Mouse (Mus musculus): ENCODE data around the gene Olfr315.
"Not testable (repeated sequence)": the region's sequence is repeated elsewhere in the genome, so short reads cannot be mapped to it uniquely, and the experiment has no call there.

Olfr315 gene

GRCm38 (mm10) chr11:58772888-58773287 is at the start of gene Olfr315:
TSS of gene Olfr315 (plus strand) at chr11:58773188.
- no peak for DNase-seq

DNA sequence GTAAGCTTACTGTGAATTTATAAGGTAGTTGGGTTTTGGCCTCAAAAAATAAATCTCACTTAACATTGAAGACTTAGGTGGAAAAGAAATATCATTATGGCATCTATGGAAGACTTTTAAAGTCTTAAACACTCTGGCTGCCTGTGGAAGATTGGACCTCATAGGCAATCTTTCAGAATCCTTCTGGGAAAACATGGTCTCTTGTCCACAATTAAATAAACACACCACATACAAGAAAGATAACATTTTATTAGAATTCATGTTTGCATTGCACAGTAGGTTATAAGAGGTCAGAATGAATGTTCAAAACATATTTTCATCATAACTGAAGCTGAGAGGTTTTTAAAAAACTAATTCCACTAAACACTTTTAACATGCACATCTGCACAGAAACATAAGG is 49.1 kb upstream of the Olfr315 start, which contains the start of gene Olfr318:
Gene Olfr318, minus strand, starts transcription at position 101 of the 400 bp plus-strand sequence.
- DNase-seq: no peak

- not testable (repeated sequence) for DNase-seq
Measured at GRCm38 (mm10) chr11:58727896-58728650, 44.9 kb upstream of the Olfr315 start.

- no peak for DNase-seq
Measured at GRCm38 (mm10) chr11:58733372-58733771, 39.6 kb upstream of the Olfr315 start.

DNA sequence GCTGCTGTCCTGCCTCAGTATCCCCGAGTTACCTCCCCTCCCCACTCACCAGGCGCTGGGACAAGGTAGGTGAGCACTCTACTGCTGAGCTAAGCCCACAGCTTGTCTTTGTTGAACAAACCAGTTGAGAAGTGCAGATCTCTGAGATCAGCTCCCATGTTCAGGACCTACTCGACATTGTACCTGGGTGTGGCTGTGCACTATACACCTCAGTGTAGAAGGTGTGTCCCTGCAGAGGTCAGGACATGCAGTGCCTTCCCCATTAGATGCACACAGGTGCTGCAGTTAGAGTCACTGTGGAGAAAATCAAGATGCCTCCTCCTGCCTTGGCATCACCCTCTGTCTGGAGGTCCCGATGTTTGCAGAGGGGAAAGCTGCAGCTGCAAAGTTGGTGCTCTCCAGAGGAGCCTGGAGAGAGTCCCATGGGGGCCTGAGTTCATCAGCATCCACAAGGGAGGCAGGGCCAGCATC is 34.2 kb upstream of the Olfr315 start, which contains the start of gene Olfr317:
Gene Olfr317, minus strand, starts transcription at position 421 of the 471 bp plus-strand sequence.
- DNase-seq: no peak

GRCm38 (mm10) chr11:58751096-58751495 is 21.9 kb upstream of the Olfr315 start:
- DNase-seq: not testable (repeated sequence)

GRCm38 (mm10) chr11:58752434-58752833 is 20.6 kb upstream of the Olfr315 start, which contains the start of gene Olfr316:
TSS of gene Olfr316 (plus strand) at chr11:58752734.
- DNase-seq: no peak

DNA sequence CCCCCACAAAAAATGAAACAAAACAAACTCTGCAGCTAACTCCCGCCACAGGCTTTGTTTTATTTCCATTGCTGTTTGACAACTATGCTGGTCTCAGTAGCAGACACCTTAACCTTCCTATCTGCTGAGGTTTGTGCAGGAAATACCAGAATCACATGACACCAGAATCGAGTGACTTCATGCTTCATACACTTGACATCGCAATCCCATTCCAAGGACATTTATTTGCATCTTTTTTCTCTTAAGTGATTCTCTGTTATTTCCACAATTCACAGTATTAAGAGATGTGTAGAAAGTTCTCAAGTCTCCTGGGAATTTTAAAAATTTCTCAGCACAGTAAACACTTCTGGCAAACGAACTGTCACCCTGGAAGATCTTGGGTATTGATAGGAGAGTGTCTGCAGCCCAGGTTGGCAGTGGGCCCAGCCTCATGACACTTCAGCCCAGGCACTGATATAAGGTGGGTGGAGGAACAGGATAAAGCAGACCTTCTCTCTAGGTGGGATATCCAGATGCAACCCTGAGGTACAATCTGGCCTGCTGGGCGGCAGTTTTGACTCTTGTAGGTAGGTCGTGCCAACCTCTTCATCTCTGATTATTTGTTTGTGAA is 9.6 kb downstream of the Olfr315 start, which contains the start of gene Olfr314:
Gene Olfr314, plus strand, starts transcription at position 473 of the 610 bp plus-strand sequence.
- no peak for DNase-seq

- no peak for DNase-seq
Measured at GRCm38 (mm10) chr11:58784182-58784581, 11.2 kb downstream of the Olfr315 start.

- DNase-seq: peak; percentile 51
Measured at GRCm38 (mm10) chr11:58787651-58788050, 14.7 kb downstream of the Olfr315 start.

- DNase-seq: peak; percentile 54
Measured at GRCm38 (mm10) chr11:58788346-58788745, 15.4 kb downstream of the Olfr315 start.

DNA sequence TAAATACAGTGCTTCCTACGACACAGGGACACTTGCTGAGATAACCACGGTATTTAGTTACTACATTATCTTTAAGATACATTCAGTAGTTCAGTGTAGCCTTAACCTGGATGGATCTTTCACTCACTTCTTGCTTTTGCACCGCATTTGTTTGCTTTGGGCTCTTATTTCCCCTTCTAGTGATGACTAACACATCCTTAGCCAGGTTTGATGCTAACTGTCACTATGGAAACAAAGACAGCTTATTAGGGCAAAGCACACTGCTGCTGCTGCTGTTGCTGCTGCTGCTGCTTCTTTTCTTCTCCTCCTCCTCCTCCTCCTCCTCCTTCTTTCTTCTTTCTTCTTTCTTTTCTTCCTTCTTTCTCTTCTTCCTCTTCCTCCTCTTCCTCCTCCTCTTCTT is 16.5 kb downstream of the Olfr315 start:
- DNase-seq: no peak

GRCm38 (mm10) chr11:58790053-58790452 is 17.1 kb downstream of the Olfr315 start:
- DNase-seq: no peak

DNA sequence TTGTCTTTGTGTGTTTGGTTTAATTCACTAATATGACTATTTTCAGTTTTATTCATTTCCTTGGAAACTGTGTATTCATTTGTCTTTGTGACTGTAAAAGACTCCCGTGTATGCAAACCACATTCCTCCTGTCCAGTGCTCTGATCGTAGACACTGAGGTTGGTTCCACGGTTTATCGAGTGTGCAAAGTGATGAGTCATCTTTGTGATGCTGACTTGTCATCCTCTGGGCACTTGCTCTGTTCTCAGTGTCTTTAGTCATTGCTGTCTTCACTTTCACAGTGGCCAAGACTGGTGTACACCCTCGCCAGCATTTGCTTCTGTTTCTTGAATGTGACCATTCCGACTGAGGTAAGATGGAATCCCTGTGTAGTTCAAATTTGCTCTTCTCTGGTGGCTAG is 17.7 kb downstream of the Olfr315 start:
- no peak for DNase-seq

DNA sequence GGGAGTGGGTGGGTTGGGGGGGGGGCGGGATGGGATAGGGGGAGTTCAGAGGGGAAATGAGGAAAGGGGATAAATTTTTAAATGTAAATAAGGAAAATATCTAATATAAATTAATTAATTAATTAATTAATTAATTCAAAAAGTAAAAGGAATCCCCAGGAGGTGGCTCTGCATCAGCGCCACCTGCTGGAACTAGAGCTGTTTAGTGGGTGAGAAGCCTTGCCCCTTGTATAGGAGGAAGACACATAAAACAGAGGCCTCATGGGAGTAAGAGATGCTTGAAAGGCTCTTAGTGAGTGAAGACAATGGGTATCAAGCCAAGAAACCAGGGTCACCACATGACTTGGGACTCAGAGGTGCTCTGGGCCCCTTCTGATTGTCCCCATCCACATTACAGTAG is 22.9 kb downstream of the Olfr315 start:
- DNase-seq: peak; percentile 70

GRCm38 (mm10) chr11:58796850-58797249 is 23.9 kb downstream of the Olfr315 start:
- no peak for DNase-seq

- DNase-seq: no peak
Measured at GRCm38 (mm10) chr11:58799747-58800146, 26.8 kb downstream of the Olfr315 start.

DNA sequence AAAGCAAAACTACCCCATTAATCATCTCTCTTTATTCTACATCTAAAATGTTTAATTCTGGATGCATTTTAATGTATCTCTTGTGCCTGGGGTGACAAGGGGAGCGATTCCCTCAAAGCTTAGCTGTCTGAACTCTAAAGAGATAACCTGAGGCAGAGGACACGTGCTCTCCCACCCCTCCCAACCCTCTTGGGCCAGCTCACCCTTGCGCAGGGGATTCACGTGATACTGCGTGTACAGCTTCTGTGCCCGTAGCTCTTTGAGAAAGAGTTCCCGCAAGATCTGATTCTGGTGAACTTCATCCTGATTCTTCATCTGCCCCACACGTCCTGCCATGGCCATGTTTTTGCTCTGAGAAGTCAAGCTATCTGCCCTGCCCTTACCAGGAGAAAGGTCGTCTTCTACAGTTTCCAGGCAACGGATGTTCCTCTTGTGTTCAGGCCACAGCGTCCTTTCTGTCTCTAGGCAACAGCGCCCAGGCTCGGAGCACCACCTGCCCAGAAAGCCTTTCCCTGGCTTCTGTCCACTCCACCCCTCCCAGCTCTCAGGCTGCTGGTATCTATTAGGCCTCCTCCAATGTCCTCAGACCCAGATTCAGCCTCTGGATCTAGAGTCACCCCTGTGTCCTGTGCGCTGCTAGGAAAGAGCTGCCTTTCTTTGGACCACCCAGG is 28.7 kb downstream of the Olfr315 start, which contains the start of gene Fam183b:
Gene Fam183b, minus strand, starts transcription at position 403 of the 671 bp plus-strand sequence.
- DNase-seq: no peak

DNA sequence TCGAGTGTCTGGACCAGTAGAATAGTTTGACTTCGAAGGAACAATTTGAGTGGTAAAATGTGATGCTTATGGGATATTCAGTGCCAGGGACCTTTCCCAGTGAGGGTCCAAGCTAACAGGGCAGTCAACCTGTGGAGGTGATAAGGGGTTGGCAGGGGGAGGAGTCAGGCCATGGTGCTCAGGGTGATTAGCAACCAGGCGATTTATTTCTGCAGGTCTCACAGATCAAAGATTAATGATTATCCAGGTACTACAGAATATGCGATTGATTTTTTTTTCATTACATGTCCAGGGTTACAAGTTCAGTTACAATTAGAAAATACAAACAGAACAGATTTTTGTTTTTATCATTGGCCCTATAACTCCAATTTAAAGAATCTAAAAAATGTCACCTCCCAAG is 30.9 kb downstream of the Olfr315 start:
- DNase-seq: no peak

- no peak for DNase-seq
Measured at GRCm38 (mm10) chr11:58804393-58804792, 31.4 kb downstream of the Olfr315 start.

DNA sequence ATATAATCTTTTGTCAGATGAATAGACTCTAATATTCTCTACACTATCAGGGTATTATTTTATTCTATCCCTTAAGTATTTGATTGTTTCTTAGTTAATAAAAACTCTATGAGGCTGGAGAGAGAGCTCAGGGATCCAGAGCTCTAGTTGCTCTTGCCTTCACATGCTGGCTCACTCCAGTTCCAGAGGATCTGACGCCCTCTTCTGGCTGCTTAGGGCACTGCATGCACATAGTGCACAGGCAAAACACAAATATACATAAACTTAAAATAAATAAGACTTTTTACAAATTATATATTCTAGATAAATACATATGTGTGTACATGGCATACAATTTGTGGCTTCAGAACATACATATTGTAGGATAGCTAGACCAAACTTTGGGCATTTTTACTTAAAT is 39.0 kb downstream of the Olfr315 start:
- DNase-seq: peak; percentile 52

- not testable (repeated sequence) for DNase-seq
Measured at GRCm38 (mm10) chr11:58814700-58815099, 41.7 kb downstream of the Olfr315 start, which contains the start of gene Olfr313. TSS of gene Olfr313 (plus strand) at chr11:58815000.

DNA sequence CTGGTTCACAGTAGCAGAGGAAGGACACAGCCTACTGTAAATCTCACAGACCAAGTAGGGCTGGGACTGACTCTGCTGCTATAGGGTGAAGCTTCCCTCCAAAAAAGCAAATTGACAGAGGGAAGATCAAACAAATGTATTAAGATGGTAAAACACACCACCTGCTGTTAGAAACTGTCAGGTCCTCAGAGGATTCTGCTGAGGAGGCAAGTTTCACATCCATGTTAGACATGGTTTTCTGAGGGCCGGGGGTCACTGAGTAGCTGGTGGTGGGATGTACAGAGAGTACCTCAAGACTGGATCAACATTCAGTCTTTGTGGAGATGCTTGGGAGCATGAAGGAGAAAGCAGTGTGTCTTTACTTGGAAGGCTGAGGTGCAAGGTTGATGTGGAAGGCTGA is 42.7 kb downstream of the Olfr315 start:
- DNase-seq: no peak

Measured in thymus, postnatal 4 days (tissue).